Mouse (Mus musculus) spleen, adult 2 months (tissue): ENCODE data around the gene Prtn3.

ENCODE experiments used
- CTCF ChIP-seq: fragments of 200-500 bp; IDR thresholded peaks from 2 replicates; pipeline ENCODE4 v1.5.1; 2011; ENCODE audit warnings: mild to moderate bottlenecking, inconsistent platforms; ENCODE audit not compliant: insufficient read depth, insufficient read length, insufficient replicate concordance; ENCODE audit errors: extremely low read depth
- POLR2A ChIP-seq: fragments of 200-500 bp; IDR thresholded peaks from 2 replicates; pipeline ENCODE4 v1.6.1; 2011; ENCODE audit warnings: low read depth, low read length, inconsistent platforms

DNA sequence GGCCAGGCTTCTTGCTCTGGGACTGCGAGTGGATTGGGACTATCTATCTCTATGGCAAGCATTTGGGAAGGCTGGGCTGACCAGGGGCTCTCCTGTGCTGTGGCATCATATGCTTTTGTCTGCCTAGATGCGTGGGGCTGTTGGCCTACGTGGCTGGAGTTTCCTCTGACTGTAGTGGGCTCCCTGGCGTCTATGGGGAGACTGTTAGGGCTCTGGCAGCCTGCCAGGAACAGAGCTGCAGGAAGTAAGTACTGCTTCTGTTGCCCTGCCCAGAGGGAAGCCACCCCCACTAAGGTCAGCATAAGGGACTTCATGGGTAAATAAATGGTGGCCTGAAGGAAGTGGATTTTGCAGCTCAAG, 16.8 kb upstream of the Prtn3 start:
- TF ChIP-seq POLR2A: no peak
- no peak for TF ChIP-seq CTCF
